Mouse (Mus musculus) kidney, embryonic 16.5 days (tissue): Measurements from ENCODE around the gene Fxr2. TPM values are rescaled to one million over a fixed set of nuclear protein-coding genes. Genes with fewer than 3 reads are reported as not detected.
A peak's percentile ranks its signal among the peaks of the same experiment; 100 is the strongest.

Experiments
- ATAC-seq: fragments of 200-750 bp; cut with Nextera tagmentation; 2 replicates; pipeline ENCODE4 v1.8.0; 2017; ENCODE audit warnings: moderate TSS enrichment; ENCODE audit not compliant: low FRiP score, low TSS enrichment
- H3K27ac ChIP-seq: fragments of 300-500 bp; sonication (generic); 2 replicates; pipeline ENCODE4 v1.5.1; 2014; ENCODE audit warnings: low read length
- H3K27me3 ChIP-seq: fragments of 300-500 bp; sonication (generic); 2 replicates; pipeline ENCODE4 v1.6.1; 2014; ENCODE audit warnings: low read length, control low read depth, mixed read lengths; ENCODE audit not compliant: insufficient read depth
- H3K36me3 ChIP-seq: fragments of 300-500 bp; sonication (generic); 2 replicates; pipeline ENCODE4 v1.6.1; 2014; ENCODE audit warnings: low read length, control low read depth, mixed read lengths; ENCODE audit not compliant: insufficient read depth
- H3K4me1 ChIP-seq: fragments of 300-500 bp; sonication (generic); 2 replicates; pipeline ENCODE4 v1.6.1; 2014; ENCODE audit warnings: low read length, control low read depth, mixed read lengths; ENCODE audit not compliant: insufficient read depth
- H3K4me2 ChIP-seq: fragments of 300-500 bp; sonication (generic); replicated peaks from 2 replicates; pipeline ENCODE4 v1.6.1; 2014; ENCODE audit warnings: low read depth, low read length
- H3K4me3 ChIP-seq: fragments of 300-500 bp; sonication (generic); 2 replicates; pipeline ENCODE4 v1.5.1; 2014; ENCODE audit warnings: mild to moderate bottlenecking, low read length
- H3K9ac ChIP-seq: fragments of 300-500 bp; sonication (generic); replicated peaks from 2 replicates; pipeline ENCODE4 v1.6.1; 2014; ENCODE audit warnings: low read length
- H3K9me3 ChIP-seq: fragments of 300-500 bp; sonication (generic); 2 replicates; pipeline ENCODE4 v1.6.1; 2016; ENCODE audit warnings: low read length, control low read depth
- WGBS: fragments of 180-500 bp; shearing (Covaris S2); extraction: QIAGEN DNeasy Blood & Tissue Kit; methylation state at CpG from one replicate; pipeline ENCODE4 v1.1.7; 2014; 5-methylcytosine and 5-hydroxymethylcytosine counted together
- polyA plus RNA-seq: library from polyadenylated mRNA; unstranded; fragments of >200 nt; fragmentation: Nextera tagmentation; extraction: Ambion mirVana; gene quantifications from 2 replicates; pipeline ENCODE4 v1.2.1, GENCODE M21; 2015

Fxr2 gene
- polyA plus RNA-seq, 1 experiment from 2014 or later = 31.8 TPM

- no peak for ATAC-seq
- Histone ChIP-seq H3K27ac (no peak overlapping the region), H3K4me2 (no peak overlapping the region), H3K4me1 (peaks cover 6% of the 10 kb centered on the region), H3K9me3 (no peaks in the 10 kb centered on the region), H3K27me3 (no peaks in the 10 kb centered on the region), H3K36me3 (peaks cover 34% of the 10 kb centered on the region), H3K4me3 (no peak overlapping the region), H3K9ac (no peak overlapping the region)
- 96% methylated on average over 6 of the region's 6 CpGs for WGBS
Measured at GRCm38 (mm10) chr11:69594853-69595252, 37.9 kb upstream of the Fxr2 start.

GRCm38 (mm10) chr11:69599436-69599835 lies 33.4 kb upstream of the Fxr2 start:
- Histone ChIP-seq H3K4me1 (peaks cover 24% of the 10 kb centered on the region), H3K4me2 (no peak overlapping the region; the same call in 1 of the 2 replicates), H3K27ac (peak overlapping the region; percentile 51; the same call in 1 of the 2 replicates), H3K9ac (no peak overlapping the region; the same call in 1 of the 2 replicates), H3K9me3 (no peaks in the 10 kb centered on the region), H3K4me3 (no peak overlapping the region), H3K36me3 (0 out of 2 replicates have a peak, but pooled peaks cover 3% of the 10 kb centered on the region), H3K27me3 (peaks cover 6% of the 10 kb centered on the region; the same call in 1 of the 2 replicates)
- no peak for ATAC-seq
- 16% methylated on average over 9 of the region's 9 CpGs for WGBS

- WGBS = 10% methylated on average over 6 of the region's 6 CpGs
- Histone ChIP-seq H3K27me3 (peaks cover 6% of the 10 kb centered on the region; the same call in 1 of the 2 replicates), H3K4me2 (peak overlapping the region; percentile 1; the same call in 1 of the 2 replicates), H3K36me3 (no peaks in the 10 kb centered on the region), H3K4me1 (peaks cover 30% of the 10 kb centered on the region), H3K4me3 (no peak overlapping the region), H3K9me3 (no peaks in the 10 kb centered on the region), H3K9ac (no peak overlapping the region; the same call in 1 of the 2 replicates), H3K27ac (peak overlapping the region; percentile 81)
- peak; percentile 73; the same call in 1 of the 2 replicates for ATAC-seq
Measured at GRCm38 (mm10) chr11:69600098-69600497, 32.7 kb upstream of the Fxr2 start.

- ATAC-seq = no peak
- Histone ChIP-seq H3K4me2 (no peak overlapping the region), H3K27me3 (peaks cover 9% of the 10 kb centered on the region), H3K36me3 (no peaks in the 10 kb centered on the region), H3K9me3 (no peaks in the 10 kb centered on the region), H3K9ac (no peak overlapping the region), H3K4me1 (peaks cover 36% of the 10 kb centered on the region), H3K27ac (no peak overlapping the region), H3K4me3 (no peak overlapping the region)
- 74% methylated on average over 3 of the region's 3 CpGs for WGBS
Measured at GRCm38 (mm10) chr11:69601768-69602167, 31.0 kb upstream of the Fxr2 start.

- WGBS = 63% methylated on average over 8 of the region's 8 CpGs
- H3K9me3 ChIP-seq = no peaks in the 10 kb centered on the region
- no peak overlapping the region for H3K27ac ChIP-seq
- peaks cover 36% of the 10 kb centered on the region for H3K4me1 ChIP-seq
- no peak overlapping the region for H3K4me2 ChIP-seq
- peaks cover 9% of the 10 kb centered on the region for H3K27me3 ChIP-seq
- no peak overlapping the region for H3K4me3 ChIP-seq
- no peaks in the 10 kb centered on the region for H3K36me3 ChIP-seq
- no peak overlapping the region for H3K9ac ChIP-seq
- no peak for ATAC-seq
Measured at GRCm38 (mm10) chr11:69603516-69603915, 29.3 kb upstream of the Fxr2 start.

GRCm38 (mm10) chr11:69604347-69604746 lies 28.4 kb upstream of the Fxr2 start:
- WGBS = 64% methylated on average over 3 of the region's 3 CpGs
- Histone ChIP-seq H3K27me3 (peaks cover 9% of the 10 kb centered on the region), H3K4me1 (peaks cover 33% of the 10 kb centered on the region), H3K9me3 (no peaks in the 10 kb centered on the region), H3K4me3 (peak overlapping the region; percentile 52), H3K4me2 (peak overlapping the region; percentile 98), H3K36me3 (no peaks in the 10 kb centered on the region), H3K27ac (no peak overlapping the region; the same call in 1 of the 2 replicates), H3K9ac (peak overlapping the region; percentile 69; the same call in 1 of the 2 replicates)
- 0 out of 2 replicates have a peak, but pooled peaks have one; percentile 21 for ATAC-seq

- peaks cover 28% of the 10 kb centered on the region for H3K4me1 ChIP-seq
- H3K4me3 ChIP-seq = peak overlapping the region; percentile 52
- H3K9ac ChIP-seq = peak overlapping the region; percentile 69
- ATAC-seq = peak; percentile 25
- no peaks in the 10 kb centered on the region for H3K9me3 ChIP-seq
- peak overlapping the region; percentile 98 for H3K4me2 ChIP-seq
- H3K27ac ChIP-seq = peak overlapping the region; percentile 30; the same call in 1 of the 2 replicates
- no peaks in the 10 kb centered on the region for H3K36me3 ChIP-seq
- WGBS = under 1% methylated on average over 71 of the region's 73 CpGs
- peaks cover 9% of the 10 kb centered on the region for H3K27me3 ChIP-seq
Measured at GRCm38 (mm10) chr11:69604795-69605664, 27.8 kb upstream of the Fxr2 start.

GRCm38 (mm10) chr11:69605726-69606490 lies 26.9 kb upstream of the Fxr2 start, which contains the start of gene Atp1b2:
Gene Atp1b2 (minus strand): TSS chr11:69605942.
- H3K9me3 ChIP-seq = no peaks in the 10 kb centered on the region
- H3K27me3 ChIP-seq = peaks cover 9% of the 10 kb centered on the region
- WGBS = 1% methylated on average over 32 of the region's 32 CpGs
- H3K9ac ChIP-seq = peak within 1 kb of the TSS; percentile 69
- peak within 1 kb of the TSS; percentile 52 for H3K4me3 ChIP-seq
- H3K4me2 ChIP-seq = peak within 1 kb of the TSS; percentile 98
- peak; percentile 90 for ATAC-seq
- H3K4me1 ChIP-seq = peaks cover 19% of the 10 kb centered on the region
- H3K27ac ChIP-seq = peak within 1 kb of the TSS; percentile 30; the same call in 1 of the 2 replicates
- no peaks in the 10 kb centered on the region for H3K36me3 ChIP-seq

- Histone ChIP-seq H3K4me2 (peak overlapping the region; percentile 98), H3K9ac (no peak overlapping the region), H3K36me3 (no peaks in the 10 kb centered on the region), H3K4me1 (peaks cover 14% of the 10 kb centered on the region; the same call in 1 of the 2 replicates), H3K4me3 (peak overlapping the region; percentile 52), H3K27me3 (peaks cover 9% of the 10 kb centered on the region), H3K9me3 (no peaks in the 10 kb centered on the region), H3K27ac (no peak overlapping the region)
- ATAC-seq = no peak
- 67% methylated on average over 2 of the region's 2 CpGs for WGBS
Measured at GRCm38 (mm10) chr11:69606491-69606795, 26.3 kb upstream of the Fxr2 start.
